Mouse (Mus musculus): Measurements from ENCODE around the gene Kif5a.

GRCm38 (mm10) chr10:127312356-127312676 lies 49.2 kb upstream of the Kif5a start:
- TF ChIP-seq CTCF (IDR thresholded peaks at IDR 0.05; ENCODE audit: low read depth) (peak; percentile 95), EP300 (IDR thresholded peaks at IDR 0.05; ENCODE audit: low read depth) (no peak)

All from liver, embryonic 14.5 days (tissue).